Mouse (Mus musculus): ENCODE data around the gene Egf. TPM values are rescaled to one million over a fixed set of nuclear protein-coding genes. Genes with fewer than 3 reads are reported as not detected.
A peak's percentile ranks its signal among the peaks of the same experiment; 100 is the strongest.

Gene Egf
- polyA plus RNA-seq, 1 experiment from 2014 or later, result 1.5 TPM

DNA sequence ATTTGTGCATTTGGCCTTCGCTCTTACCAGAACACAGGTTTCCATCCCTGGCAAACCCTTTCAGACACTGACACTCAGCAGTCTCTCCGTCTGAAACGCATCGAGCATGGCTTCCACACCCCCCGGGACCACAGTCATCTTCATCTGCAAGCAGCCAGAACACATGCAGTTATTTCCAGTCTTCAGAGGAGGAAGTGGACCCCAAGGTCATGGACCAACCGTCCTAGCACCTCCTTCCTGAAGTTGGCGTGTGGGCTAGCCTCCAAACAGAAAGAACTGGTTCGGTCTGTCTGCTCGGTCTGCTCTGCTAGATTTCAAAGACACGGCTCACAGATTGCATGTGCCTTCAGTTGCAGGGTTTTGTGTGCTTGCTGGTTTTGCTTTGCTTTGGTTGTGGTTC lies 57.4 kb downstream of the Egf start:
- H3K4me1 ChIP-seq (ENCODE audit: control insufficient read depth, insufficient read depth, low read length), result no peaks in the 10 kb centered on the region
- no peak overlapping the region for H3K4me3 ChIP-seq (ENCODE audit: low read depth, low read length)
- H3K27me3 ChIP-seq (replicated peaks; ENCODE audit: control insufficient read depth, insufficient read depth, low read length), result no peaks in the 10 kb centered on the region
- 92% methylated on average over 10 of the region's 10 CpGs for WGBS
- ATAC-seq (no peak), DNase-seq (ENCODE audit: low spot score) (no peak)
- H3K9me3 ChIP-seq (replicated peaks; ENCODE audit: control insufficient read depth, low read length), result no peaks in the 10 kb centered on the region
- H3K36me3 ChIP-seq (ENCODE audit: control insufficient read depth, insufficient read depth, low read length), result no peaks in the 10 kb centered on the region
- no peak overlapping the region for H3K9ac ChIP-seq (ENCODE audit: low read length)
- H3K4me2 ChIP-seq (ENCODE audit: low read length), result no peak overlapping the region
- H3K27ac ChIP-seq (ENCODE audit: low read depth, low read length), result no peak overlapping the region

DNA sequence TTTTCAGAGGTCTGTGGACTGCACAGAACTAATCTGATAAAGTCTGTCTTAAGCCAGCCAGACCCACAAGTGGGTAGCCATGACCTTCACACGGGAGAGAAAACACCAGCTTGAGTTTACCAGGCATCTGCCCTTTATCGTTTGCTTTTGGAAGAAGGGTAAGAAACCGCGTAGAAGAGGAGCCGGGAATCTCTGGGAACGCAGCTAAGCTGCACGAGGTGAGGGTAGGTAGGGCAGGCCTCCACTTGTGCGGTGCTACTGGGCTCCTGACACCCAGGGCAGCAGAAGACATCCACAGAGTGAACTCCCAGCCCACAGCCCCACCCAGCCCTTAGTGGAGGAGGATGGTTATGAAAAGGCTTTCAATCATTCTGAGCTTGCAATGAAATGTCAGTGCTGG lies 59.2 kb downstream of the Egf start:
- no peak overlapping the region for H3K9ac ChIP-seq (ENCODE audit: low read length)
- no peaks in the 10 kb centered on the region for H3K36me3 ChIP-seq (ENCODE audit: control insufficient read depth, insufficient read depth, low read length)
- H3K4me2 ChIP-seq (ENCODE audit: low read length), result no peak overlapping the region
- no peaks in the 10 kb centered on the region for H3K27me3 ChIP-seq (replicated peaks; ENCODE audit: control insufficient read depth, insufficient read depth, low read length)
- no peak overlapping the region for H3K4me3 ChIP-seq (ENCODE audit: low read depth, low read length)
- 90% methylated on average over 8 of the region's 8 CpGs for WGBS
- H3K9me3 ChIP-seq (replicated peaks; ENCODE audit: control insufficient read depth, low read length), result no peaks in the 10 kb centered on the region
- no peak for DNase-seq (ENCODE audit: low spot score)
- H3K4me1 ChIP-seq (ENCODE audit: control insufficient read depth, insufficient read depth, low read length), result no peaks in the 10 kb centered on the region
- no peak overlapping the region for H3K27ac ChIP-seq (ENCODE audit: low read depth, low read length)
- ATAC-seq, result no peak

DNA sequence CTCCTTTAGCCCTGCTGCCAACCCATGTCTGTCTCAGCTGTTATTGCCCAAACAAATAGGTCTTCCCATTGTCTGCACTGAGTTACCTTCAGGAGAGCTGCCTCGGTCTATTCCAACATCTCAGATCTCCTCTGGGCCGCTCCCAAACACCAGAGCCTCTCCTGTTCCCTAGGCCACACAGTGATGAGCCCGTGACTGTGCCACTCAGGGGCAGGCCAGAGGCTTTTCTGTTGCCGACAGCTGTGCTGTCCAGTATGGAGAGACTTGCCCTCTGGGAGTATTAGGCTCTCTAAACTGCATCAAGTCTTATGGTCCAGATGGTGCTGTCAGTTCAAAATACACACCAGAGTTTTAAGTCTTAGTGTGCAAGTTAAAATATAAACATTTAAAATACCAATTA lies 61.5 kb downstream of the Egf start:
- DNase-seq (ENCODE audit: low spot score), result no peak
- H3K4me1 ChIP-seq (ENCODE audit: control insufficient read depth, insufficient read depth, low read length), result no peaks in the 10 kb centered on the region
- H3K4me2 ChIP-seq (ENCODE audit: low read length), result no peak overlapping the region
- no peak overlapping the region for H3K27ac ChIP-seq (ENCODE audit: low read depth, low read length)
- ATAC-seq, result no peak
- no peak overlapping the region for H3K4me3 ChIP-seq (ENCODE audit: low read depth, low read length)
- no peaks in the 10 kb centered on the region for H3K27me3 ChIP-seq (replicated peaks; ENCODE audit: control insufficient read depth, insufficient read depth, low read length)
- no peaks in the 10 kb centered on the region for H3K36me3 ChIP-seq (ENCODE audit: control insufficient read depth, insufficient read depth, low read length)
- H3K9ac ChIP-seq (ENCODE audit: low read length), result no peak overlapping the region
- no peaks in the 10 kb centered on the region for H3K9me3 ChIP-seq (replicated peaks; ENCODE audit: control insufficient read depth, low read length)
- WGBS, result 90% methylated on average over 4 of the region's 4 CpGs

DNA sequence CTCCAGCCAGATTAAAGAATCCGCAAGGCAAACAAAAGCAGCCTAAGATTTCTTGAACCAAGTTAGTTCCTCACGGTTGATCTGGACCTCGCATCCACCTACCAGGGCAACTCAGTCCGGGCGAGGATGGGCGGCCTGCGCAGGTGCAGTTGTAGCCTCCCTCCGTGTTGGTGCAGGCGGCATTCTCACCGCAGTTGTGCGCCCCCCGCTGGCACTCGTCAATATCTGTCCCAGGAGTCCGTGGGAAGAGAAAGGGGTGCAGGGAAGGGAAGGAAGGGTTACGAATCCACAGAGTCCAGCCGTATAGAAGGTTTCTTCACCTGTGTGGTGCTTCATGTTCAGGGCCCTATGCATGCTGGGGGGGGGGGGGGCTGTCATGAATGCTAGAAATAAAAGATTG lies 62.3 kb downstream of the Egf start:
- H3K4me3 ChIP-seq (ENCODE audit: low read depth, low read length), result no peak overlapping the region
- ATAC-seq (no peak), DNase-seq (ENCODE audit: low spot score) (peak; percentile 2)
- no peaks in the 10 kb centered on the region for H3K27me3 ChIP-seq (replicated peaks; ENCODE audit: control insufficient read depth, insufficient read depth, low read length)
- no peaks in the 10 kb centered on the region for H3K4me1 ChIP-seq (ENCODE audit: control insufficient read depth, insufficient read depth, low read length)
- no peak overlapping the region for H3K27ac ChIP-seq (ENCODE audit: low read depth, low read length)
- H3K36me3 ChIP-seq (ENCODE audit: control insufficient read depth, insufficient read depth, low read length), result no peaks in the 10 kb centered on the region
- 54% methylated on average over 16 of the region's 16 CpGs for WGBS
- H3K9me3 ChIP-seq (replicated peaks; ENCODE audit: control insufficient read depth, low read length), result no peaks in the 10 kb centered on the region
- no peak overlapping the region for H3K4me2 ChIP-seq (ENCODE audit: low read length)
- no peak overlapping the region for H3K9ac ChIP-seq (ENCODE audit: low read length)

DNA sequence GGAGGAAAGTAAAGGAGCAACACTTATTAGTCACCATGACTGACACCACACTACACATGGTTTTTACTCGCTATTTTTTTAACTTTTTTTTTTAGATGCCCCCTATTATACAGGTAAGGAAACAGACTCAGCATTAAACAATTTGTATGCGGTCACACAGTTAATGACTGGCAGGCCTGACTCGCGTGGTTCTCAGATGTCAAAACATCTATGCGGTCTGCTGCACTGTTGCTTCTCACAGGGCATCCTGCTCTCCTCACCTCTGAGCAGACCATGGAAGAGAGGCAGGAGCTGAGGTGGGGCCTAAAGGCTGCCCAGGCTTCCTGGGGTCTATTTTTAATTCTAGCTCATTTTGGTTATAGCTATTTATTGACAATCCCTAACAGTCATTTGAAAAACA lies 67.7 kb downstream of the Egf start:
- no peaks in the 10 kb centered on the region for H3K27me3 ChIP-seq (replicated peaks; ENCODE audit: control insufficient read depth, insufficient read depth, low read length)
- H3K9ac ChIP-seq (ENCODE audit: low read length), result no peak overlapping the region
- no peaks in the 10 kb centered on the region for H3K9me3 ChIP-seq (replicated peaks; ENCODE audit: control insufficient read depth, low read length)
- H3K27ac ChIP-seq (ENCODE audit: low read depth, low read length), result no peak overlapping the region
- peak; percentile 5; the same call in 1 of the 2 replicates for ATAC-seq
- DNase-seq (ENCODE audit: low spot score), result no peak
- 75% methylated on average over 5 of the region's 5 CpGs for WGBS
- no peak overlapping the region for H3K4me3 ChIP-seq (ENCODE audit: low read depth, low read length)
- H3K4me2 ChIP-seq (ENCODE audit: low read length), result no peak overlapping the region
- no peaks in the 10 kb centered on the region for H3K4me1 ChIP-seq (ENCODE audit: control insufficient read depth, insufficient read depth, low read length)
- H3K36me3 ChIP-seq (ENCODE audit: control insufficient read depth, insufficient read depth, low read length), result no peaks in the 10 kb centered on the region

DNA sequence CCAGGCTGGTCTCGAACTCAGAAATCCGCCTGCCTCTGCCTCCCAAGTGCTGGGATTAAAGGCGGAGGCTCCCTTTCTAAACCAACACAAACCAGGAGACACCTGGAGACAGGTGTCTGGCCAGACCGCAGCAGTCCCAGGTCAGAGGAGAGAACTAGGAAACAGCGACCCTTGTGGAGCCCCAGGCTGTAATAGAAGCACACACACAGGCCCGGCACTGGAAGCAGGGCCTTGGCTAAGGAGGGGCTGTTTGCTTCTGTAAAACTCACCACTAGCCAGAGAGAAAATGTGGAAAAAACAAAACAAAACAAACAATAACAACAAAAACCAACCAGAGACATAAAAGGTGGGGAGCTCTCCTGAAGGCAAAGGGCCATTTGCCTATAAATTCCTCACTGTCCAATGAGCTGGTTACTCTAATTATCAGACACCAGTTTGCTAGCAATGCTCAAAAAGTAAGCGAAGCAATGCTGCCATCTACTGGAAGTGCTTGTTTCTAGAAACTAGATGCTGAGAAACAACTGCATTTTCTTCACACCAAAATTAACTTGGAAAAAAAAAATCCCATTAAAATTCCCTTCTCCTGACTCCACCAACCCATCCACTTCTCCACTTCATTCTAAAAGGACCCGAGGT lies 68.3 kb downstream of the Egf start:
- WGBS, result 57% methylated on average over 8 of the region's 8 CpGs
- no peak overlapping the region for H3K9ac ChIP-seq (ENCODE audit: low read length)
- no peak overlapping the region for H3K27ac ChIP-seq (ENCODE audit: low read depth, low read length)
- peak; percentile 60 for ATAC-seq
- H3K4me3 ChIP-seq (ENCODE audit: low read depth, low read length), result no peak overlapping the region
- peak; percentile 93 for DNase-seq (ENCODE audit: low spot score)
- no peaks in the 10 kb centered on the region for H3K27me3 ChIP-seq (replicated peaks; ENCODE audit: control insufficient read depth, insufficient read depth, low read length)
- no peaks in the 10 kb centered on the region for H3K36me3 ChIP-seq (ENCODE audit: control insufficient read depth, insufficient read depth, low read length)
- no peak overlapping the region for H3K4me2 ChIP-seq (ENCODE audit: low read length)
- H3K9me3 ChIP-seq (replicated peaks; ENCODE audit: control insufficient read depth, low read length), result no peaks in the 10 kb centered on the region
- no peaks in the 10 kb centered on the region for H3K4me1 ChIP-seq (ENCODE audit: control insufficient read depth, insufficient read depth, low read length)

DNA sequence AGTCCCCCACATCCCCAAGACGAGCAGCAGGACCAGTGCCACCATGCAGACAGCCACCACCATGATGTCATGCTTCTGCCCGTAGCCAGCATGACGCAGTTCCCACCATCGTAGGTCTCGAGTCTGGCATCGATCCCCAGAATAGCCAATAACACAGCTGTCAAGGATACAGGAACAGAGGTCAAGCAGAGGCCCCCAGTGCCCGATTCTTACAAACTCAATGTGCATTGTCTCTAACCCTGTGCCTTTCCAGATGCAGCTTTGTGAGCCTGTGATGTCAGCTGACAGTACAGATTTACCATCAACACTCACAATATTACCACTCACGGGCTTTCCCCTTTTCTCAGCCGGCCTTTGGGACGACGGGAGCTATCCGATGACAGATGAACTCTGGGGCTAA lies 68.9 kb downstream of the Egf start:
- DNase-seq (ENCODE audit: low spot score) (no peak), ATAC-seq (no peak)
- H3K9me3 ChIP-seq (replicated peaks; ENCODE audit: control insufficient read depth, low read length), result no peaks in the 10 kb centered on the region
- H3K27ac ChIP-seq (ENCODE audit: low read depth, low read length), result no peak overlapping the region
- 90% methylated on average over 12 of the region's 12 CpGs for WGBS
- no peak overlapping the region for H3K4me3 ChIP-seq (ENCODE audit: low read depth, low read length)
- no peak overlapping the region for H3K4me2 ChIP-seq (ENCODE audit: low read length)
- no peaks in the 10 kb centered on the region for H3K4me1 ChIP-seq (ENCODE audit: control insufficient read depth, insufficient read depth, low read length)
- H3K36me3 ChIP-seq (ENCODE audit: control insufficient read depth, insufficient read depth, low read length), result no peaks in the 10 kb centered on the region
- H3K27me3 ChIP-seq (replicated peaks; ENCODE audit: control insufficient read depth, insufficient read depth, low read length), result no peaks in the 10 kb centered on the region
- H3K9ac ChIP-seq (ENCODE audit: low read length), result no peak overlapping the region

DNA sequence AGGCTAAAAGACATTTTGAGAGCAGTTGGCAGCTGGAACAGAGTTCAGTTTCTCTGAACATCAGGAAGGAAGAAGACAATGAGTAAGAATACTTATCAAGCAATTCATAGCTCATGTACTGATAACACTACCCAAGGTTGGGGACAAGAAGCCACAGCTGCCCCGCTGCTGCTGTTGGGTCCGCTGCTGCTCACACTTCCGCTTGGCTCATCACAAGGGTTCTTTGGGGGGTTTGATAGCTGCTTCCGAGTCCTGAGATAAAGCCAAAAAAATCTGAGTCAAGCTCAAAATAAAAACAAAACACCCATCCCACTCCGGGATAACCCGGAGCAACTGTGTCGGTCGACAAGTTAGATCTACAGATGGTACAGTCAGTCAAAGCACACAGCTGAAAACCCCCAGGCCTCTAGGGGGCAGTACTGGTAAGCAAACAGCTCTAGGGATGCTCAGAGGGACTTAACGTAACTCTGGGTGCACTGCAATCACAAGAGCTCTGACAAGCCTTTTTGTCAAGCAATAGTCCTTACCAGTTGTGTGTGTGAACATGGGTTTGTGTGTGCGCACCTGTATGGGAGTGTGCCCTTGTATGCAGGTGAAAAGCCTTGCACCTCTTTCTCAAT lies 71.9 kb downstream of the Egf start:
- Histone ChIP-seq H3K27me3 (replicated peaks; ENCODE audit: control insufficient read depth, insufficient read depth, low read length) (no peaks in the 10 kb centered on the region), H3K4me3 (ENCODE audit: low read depth, low read length) (no peak overlapping the region), H3K9me3 (replicated peaks; ENCODE audit: control insufficient read depth, low read length) (no peaks in the 10 kb centered on the region), H3K4me1 (ENCODE audit: control insufficient read depth, insufficient read depth, low read length) (no peaks in the 10 kb centered on the region), H3K36me3 (ENCODE audit: control insufficient read depth, insufficient read depth, low read length) (no peaks in the 10 kb centered on the region), H3K4me2 (ENCODE audit: low read length) (no peak overlapping the region), H3K27ac (ENCODE audit: low read depth, low read length) (no peak overlapping the region), H3K9ac (ENCODE audit: low read length) (no peak overlapping the region)
- DNase-seq (ENCODE audit: low spot score) (peak; percentile 9), ATAC-seq (no peak)
- 89% methylated on average over 10 of the region's 10 CpGs for WGBS

DNA sequence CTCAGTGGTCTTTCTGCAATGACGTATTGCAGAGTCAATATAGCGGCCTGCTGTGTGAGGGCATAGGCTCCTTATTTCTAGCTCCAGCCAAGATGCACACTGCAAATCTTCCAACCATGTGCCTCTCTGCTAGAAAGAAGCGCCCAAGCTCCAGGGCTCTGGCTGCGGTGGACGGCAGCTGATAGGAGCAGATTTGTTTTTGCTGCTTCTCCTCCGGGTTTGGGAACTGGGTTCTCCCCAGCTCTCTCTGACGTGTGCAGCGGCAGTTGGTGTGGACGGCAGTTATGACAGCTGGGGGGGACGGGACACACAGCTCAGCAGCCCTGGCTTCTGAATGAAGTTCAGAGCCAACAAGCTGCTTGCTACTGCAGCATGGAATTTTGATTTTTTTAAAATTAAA lies 72.7 kb downstream of the Egf start:
- Histone ChIP-seq H3K4me3 (ENCODE audit: low read depth, low read length) (no peak overlapping the region), H3K4me2 (ENCODE audit: low read length) (no peak overlapping the region), H3K9ac (ENCODE audit: low read length) (no peak overlapping the region), H3K36me3 (ENCODE audit: control insufficient read depth, insufficient read depth, low read length) (no peaks in the 10 kb centered on the region), H3K9me3 (replicated peaks; ENCODE audit: control insufficient read depth, low read length) (no peaks in the 10 kb centered on the region), H3K27ac (ENCODE audit: low read depth, low read length) (no peak overlapping the region), H3K4me1 (ENCODE audit: control insufficient read depth, insufficient read depth, low read length) (no peaks in the 10 kb centered on the region), H3K27me3 (replicated peaks; ENCODE audit: control insufficient read depth, insufficient read depth, low read length) (no peaks in the 10 kb centered on the region)
- WGBS, result 84% methylated on average over 10 of the region's 10 CpGs
- ATAC-seq, result peak; percentile 51; the same call in 1 of the 2 replicates
- peak; percentile 42 for DNase-seq (ENCODE audit: low spot score)

All from forebrain, embryonic 14.5 days (tissue).